Mouse (Mus musculus) lung, postnatal 0 days (tissue): Measurements from ENCODE around the gene Ptprcap. TPM values are rescaled to one million over a fixed set of nuclear protein-coding genes. Genes with fewer than 3 reads are reported as not detected.

ENCODE experiments used
- ATAC-seq: fragments of 200-750 bp; cut with Nextera tagmentation; 2 replicates; pipeline ENCODE4 v1.8.0; 2017; ENCODE audit warnings: moderate library complexity
- DNase-seq: peaks from one replicate; pipeline ENCODE4 v3.0.0-alpha.2; 2016; ENCODE audit warnings: low spot score
- H3K27ac ChIP-seq: fragments of 300-500 bp; sonication (generic); 2 replicates; pipeline ENCODE4 v1.5.1; 2014; ENCODE audit warnings: antibody characterized with exemption, mild to moderate bottlenecking, low read length, mixed read lengths
- H3K27me3 ChIP-seq: fragments of 300-500 bp; sonication (generic); replicated peaks from 2 replicates; pipeline ENCODE4 v1.6.1; 2014; ENCODE audit warnings: low read length, mixed read lengths; ENCODE audit not compliant: insufficient read depth
- H3K36me3 ChIP-seq: fragments of 300-500 bp; sonication (generic); 2 replicates; pipeline ENCODE4 v1.6.1; 2014; ENCODE audit warnings: low read length, mixed read lengths; ENCODE audit not compliant: insufficient read depth
- H3K4me1 ChIP-seq: fragments of 300-500 bp; sonication (generic); 2 replicates; pipeline ENCODE4 v1.6.1; 2014; ENCODE audit warnings: antibody characterized with exemption, low read depth, low read length, mixed read lengths; ENCODE audit not compliant: insufficient read depth
- H3K4me2 ChIP-seq: fragments of 300-500 bp; sonication (generic); replicated peaks from 2 replicates; pipeline ENCODE4 v1.6.1; 2014; ENCODE audit warnings: low read depth, mild to moderate bottlenecking, low read length, moderate library complexity, mixed read lengths
- H3K4me3 ChIP-seq: fragments of 300-500 bp; sonication (generic); 2 replicates; pipeline ENCODE4 v1.5.1; 2014; ENCODE audit warnings: low read depth, low read length
- H3K9ac ChIP-seq: fragments of 300-500 bp; sonication (generic); replicated peaks from 2 replicates; pipeline ENCODE4 v1.6.1; 2014; ENCODE audit warnings: low read depth, mild to moderate bottlenecking
- H3K9me3 ChIP-seq: fragments of 300-500 bp; sonication (generic); 2 replicates; pipeline ENCODE4 v1.6.1; 2016; ENCODE audit warnings: low read length, mixed read lengths
- CTCF ChIP-seq: IDR thresholded peaks from 2 replicates; pipeline ENCODE4 v1.5.1; 2016; ENCODE audit warnings: antibody characterized with exemption, mild to moderate bottlenecking
- EP300 ChIP-seq: IDR thresholded peaks from 2 replicates; pipeline ENCODE4 v1.6.1; 2016; ENCODE audit warnings: antibody characterized with exemption, mild to moderate bottlenecking, control low read depth
- WGBS: fragments of 180-500 bp; shearing (Covaris S2); extraction: QIAGEN DNeasy Blood & Tissue Kit; methylation state at CpG from one replicate; pipeline ENCODE4 v1.1.7; 2014; 5-methylcytosine and 5-hydroxymethylcytosine counted together
- polyA plus RNA-seq: library from polyadenylated mRNA; unstranded; fragments of >200 nt; fragmentation: Nextera tagmentation; extraction: Ambion mirVana; gene quantifications from 2 replicates; pipeline ENCODE4 v1.2.1, GENCODE M21; 2015

Gene Ptprcap
- polyA plus RNA-seq, 1 experiment from 2014 or later = 3.7 TPM

DNA sequence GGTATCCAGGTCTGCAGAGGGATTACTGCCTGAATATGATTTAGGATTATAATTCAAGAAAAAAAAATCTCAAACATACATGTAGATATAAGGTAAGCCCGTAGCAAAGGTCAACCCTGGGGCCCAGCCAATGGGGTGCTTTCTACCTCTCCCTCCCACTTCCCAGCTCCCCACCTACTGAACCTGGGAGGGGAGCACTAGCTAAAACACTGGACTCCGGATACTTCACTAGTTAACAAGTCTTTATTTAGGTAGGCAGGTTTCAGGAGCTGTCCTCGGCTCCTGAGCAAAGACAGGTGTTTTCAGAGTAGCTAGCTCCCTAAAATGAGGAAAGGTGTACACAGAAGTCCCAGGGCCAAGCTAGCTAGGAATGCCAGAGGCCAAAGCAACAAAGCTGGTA, 10.7 kb downstream of the Ptprcap start:
- Histone ChIP-seq H3K36me3 (peaks cover 12% of the 10 kb centered on the region; the same call in 1 of the 2 replicates), H3K9me3 (no peaks in the 10 kb centered on the region), H3K9ac (no peak overlapping the region), H3K27me3 (no peaks in the 10 kb centered on the region), H3K4me3 (no peak overlapping the region), H3K4me2 (no peak overlapping the region), H3K4me1 (no peaks in the 10 kb centered on the region), H3K27ac (no peak overlapping the region)
- no peak for TF ChIP-seq CTCF
- TF ChIP-seq EP300 = no peak
- no peak for ATAC-seq
- WGBS = 78% methylated on average over 3 of the region's 3 CpGs
- no peak for DNase-seq

DNA sequence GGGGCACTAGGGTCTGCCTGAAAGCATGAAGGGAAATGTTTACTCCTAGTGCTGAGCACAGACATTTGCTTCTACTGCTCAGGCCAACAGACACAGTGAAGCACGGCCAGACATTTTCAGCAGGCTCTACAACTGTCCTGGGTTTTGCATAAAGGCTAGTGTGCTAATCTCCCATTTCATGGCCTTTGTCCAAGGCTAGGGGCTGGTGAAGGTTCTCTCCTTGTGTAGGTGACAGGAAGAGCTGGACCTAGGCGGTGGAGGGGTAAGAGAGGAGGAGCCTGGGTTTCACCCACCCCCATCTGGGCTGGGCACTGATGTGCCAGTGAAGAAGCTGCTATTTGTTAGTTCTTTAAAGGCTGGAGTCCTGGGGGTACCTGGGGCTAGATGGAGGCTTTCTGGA, 11.3 kb downstream of the Ptprcap start:
- no peaks in the 10 kb centered on the region for H3K9me3 ChIP-seq
- H3K27me3 ChIP-seq = no peaks in the 10 kb centered on the region
- TF ChIP-seq EP300 = no peak
- no peak for TF ChIP-seq CTCF
- H3K4me1 ChIP-seq = peaks cover under 1% of the 10 kb centered on the region; the same call in 1 of the 2 replicates
- H3K27ac ChIP-seq = no peak overlapping the region
- no peak overlapping the region for H3K9ac ChIP-seq
- ATAC-seq (no peak), DNase-seq (no peak)
- no peak overlapping the region for H3K4me2 ChIP-seq
- H3K4me3 ChIP-seq = no peak overlapping the region
- 65% methylated on average over 2 of the region's 2 CpGs for WGBS
- H3K36me3 ChIP-seq = 0 out of 2 replicates have a peak, but pooled peaks cover 6% of the 10 kb centered on the region

GRCm38 (mm10) chr19:4166678-4167476, 13.5 kb downstream of the Ptprcap start:
- WGBS = 72% methylated on average over 9 of the region's 9 CpGs
- no peaks in the 10 kb centered on the region for H3K36me3 ChIP-seq
- no peak overlapping the region for H3K4me2 ChIP-seq
- H3K4me3 ChIP-seq = no peak overlapping the region
- H3K4me1 ChIP-seq = peaks cover 8% of the 10 kb centered on the region; the same call in 1 of the 2 replicates
- ATAC-seq = no peak
- DNase-seq = no peak
- no peak overlapping the region for H3K9ac ChIP-seq
- H3K27me3 ChIP-seq = no peaks in the 10 kb centered on the region
- TF ChIP-seq CTCF (no peak), EP300 (no peak)
- no peak overlapping the region for H3K27ac ChIP-seq
- no peaks in the 10 kb centered on the region for H3K9me3 ChIP-seq

- DNase-seq (peak; percentile 100), ATAC-seq (peak; percentile 96)
- H3K36me3 ChIP-seq = no peaks in the 10 kb centered on the region; the same call in 1 of the 2 replicates
- TF ChIP-seq CTCF (peak; percentile 99), EP300 (no peak)
- peak overlapping the region; percentile 93 for H3K27ac ChIP-seq
- no peaks in the 10 kb centered on the region for H3K27me3 ChIP-seq
- H3K9ac ChIP-seq = peak overlapping the region; percentile 73
- peaks cover 11% of the 10 kb centered on the region; the same call in 1 of the 2 replicates for H3K4me1 ChIP-seq
- H3K4me2 ChIP-seq = peak overlapping the region; percentile 79
- peak overlapping the region; percentile 39 for H3K4me3 ChIP-seq
- under 1% methylated on average over 42 of the region's 43 CpGs for WGBS
- H3K9me3 ChIP-seq = no peaks in the 10 kb centered on the region
These were observed 16.0 kb downstream of the Ptprcap start for GRCm38 (mm10) chr19:4169378-4169784.

GRCm38 (mm10) chr19:4169810-4170209, 16.4 kb downstream of the Ptprcap start:
- no peak for ATAC-seq
- WGBS = 4% methylated on average over 22 of the region's 27 CpGs
- H3K4me1 ChIP-seq = peaks cover 11% of the 10 kb centered on the region; the same call in 1 of the 2 replicates

DNA sequence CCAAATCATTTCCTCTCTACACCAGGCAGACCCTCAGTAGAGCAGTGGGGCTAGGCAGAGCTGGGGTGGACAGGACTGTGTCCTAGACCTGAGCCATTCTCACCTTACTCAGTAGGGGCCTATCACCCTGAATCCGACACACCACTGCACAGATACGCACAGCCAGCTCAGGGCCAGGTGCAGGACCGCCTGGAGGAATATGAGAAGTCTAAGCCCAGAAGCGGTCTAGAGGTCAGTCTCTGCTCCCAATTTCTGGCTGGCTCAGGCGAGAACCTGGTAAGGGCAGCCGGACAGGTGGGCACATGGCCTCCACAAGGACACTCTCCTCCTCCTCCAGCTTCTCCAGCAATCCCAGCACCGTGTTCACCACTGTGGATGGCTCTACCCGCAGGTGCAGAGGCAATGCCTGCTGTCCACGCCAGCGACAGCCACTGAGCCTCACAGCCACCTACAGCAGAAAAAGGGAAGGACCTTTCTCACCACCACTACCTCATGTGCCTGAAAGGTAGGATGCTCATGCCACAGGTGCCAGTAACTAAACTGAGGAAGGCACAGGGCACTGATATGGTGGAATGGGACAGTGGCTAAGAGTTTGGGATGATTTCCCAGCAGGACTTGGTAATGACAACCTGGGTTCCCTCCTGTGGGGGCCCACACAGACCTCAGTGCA, 17.5 kb downstream of the Ptprcap start:
- peak overlapping the region; percentile 26; the same call in 1 of the 2 replicates for H3K27ac ChIP-seq
- peaks cover 18% of the 10 kb centered on the region; the same call in 1 of the 2 replicates for H3K4me1 ChIP-seq
- no peaks in the 10 kb centered on the region; the same call in 1 of the 2 replicates for H3K36me3 ChIP-seq
- TF ChIP-seq CTCF = no peak
- no peak for TF ChIP-seq EP300
- no peak overlapping the region for H3K4me3 ChIP-seq
- no peak for ATAC-seq
- WGBS = 95% methylated on average over 10 of the region's 10 CpGs
- no peak for DNase-seq
- no peak overlapping the region for H3K4me2 ChIP-seq
- H3K27me3 ChIP-seq = no peaks in the 10 kb centered on the region
- no peak overlapping the region for H3K9ac ChIP-seq
- no peaks in the 10 kb centered on the region for H3K9me3 ChIP-seq

More at GRCm38 (mm10) chr19:4169810-4170209, 16.4 kb downstream of the Ptprcap start:
- Histone ChIP-seq H3K36me3 (no peaks in the 10 kb centered on the region; the same call in 1 of the 2 replicates), H3K4me2 (peak overlapping the region; percentile 79), H3K9me3 (no peaks in the 10 kb centered on the region), H3K9ac (peak overlapping the region; percentile 73), H3K4me3 (peak overlapping the region; percentile 39), H3K27me3 (no peaks in the 10 kb centered on the region), H3K27ac (peak overlapping the region; percentile 93)
- TF ChIP-seq CTCF = no peak
- TF ChIP-seq EP300 = no peak
- DNase-seq = no peak
